Mouse (Mus musculus): ENCODE measurements around the gene 9130019O22Rik.

The 9130019O22Rik gene

GRCm38 (mm10) chr7:127337636-127338035 is 49.3 kb downstream of the 9130019O22Rik start:
- peak in 1 of 2 experiments; percentile 49 for DNase-seq

- no peak for DNase-seq
Observed at GRCm38 (mm10) chr7:127335604-127336003, 51.4 kb downstream of the 9130019O22Rik start.

- DNase-seq = no peak
Observed at GRCm38 (mm10) chr7:127333240-127333639, 53.7 kb downstream of the 9130019O22Rik start.
